Mouse (Mus musculus) macrophage (primary cell): ENCODE results near the gene Arhgef19. TPM values are rescaled to one million over a fixed set of nuclear protein-coding genes. Genes with fewer than 3 reads are reported as not detected.
A peak's percentile ranks its signal among the peaks of the same experiment; 100 is the strongest.

ENCODE experiments used
- H3K27ac ChIP-seq: fragments of 350-480 bp; formaldehyde crosslinking; 2 replicates; pipeline ENCODE4 v1.9.0; 2021
- H3K36me3 ChIP-seq: fragments of 350-480 bp; formaldehyde crosslinking; 2 replicates; pipeline ENCODE4 v1.9.0; 2021; ENCODE audit errors: inconsistent target
- H3K4me3 ChIP-seq: fragments of 350-480 bp; formaldehyde crosslinking; 2 replicates; pipeline ENCODE4 v1.9.0; 2021; ENCODE audit errors: inconsistent target
- H3K79me2 ChIP-seq: fragments of 350-480 bp; formaldehyde crosslinking; 2 replicates; pipeline ENCODE4 v1.9.0; 2021; ENCODE audit errors: inconsistent target
- WGBS: methylation state at CpG from one replicate; pipeline ENCODE4 v1.1.7; 2026; ENCODE audit warnings: inconsistent platforms; ENCODE audit not compliant: missing documents; 5-methylcytosine and 5-hydroxymethylcytosine counted together
- polyA plus RNA-seq: library from polyadenylated mRNA; stranded (reverse); fragments of 250-400 nt; gene quantifications from 3 replicates; pipeline ENCODE4 v1.2.4, GENCODE M21; 2018; ENCODE audit warnings: inconsistent platforms

The Arhgef19 gene
- polyA plus RNA-seq, 1 experiment from 2014 or later, result not detected

GRCm38 (mm10) chr4:141214337-141214851, 24.9 kb upstream of the Arhgef19 start:
- H3K36me3 ChIP-seq, result no peaks in the 10 kb centered on the region
- peak overlapping the region; percentile 37; the same call in 1 of the 2 replicates for H3K27ac ChIP-seq
- no peaks in the 10 kb centered on the region for H3K79me2 ChIP-seq
- H3K4me3 ChIP-seq, result peak overlapping the region; percentile 54
- WGBS, result under 1% methylated on average over 15 of the region's 16 CpGs

GRCm38 (mm10) chr4:141219583-141220213, 19.6 kb upstream of the Arhgef19 start:
- no peaks in the 10 kb centered on the region for H3K36me3 ChIP-seq
- no peak overlapping the region for H3K4me3 ChIP-seq
- no peak overlapping the region for H3K27ac ChIP-seq
- 98% methylated on average over 19 of the region's 20 CpGs for WGBS
- H3K79me2 ChIP-seq, result no peaks in the 10 kb centered on the region

- no peak overlapping the region for H3K27ac ChIP-seq
- H3K79me2 ChIP-seq, result no peaks in the 10 kb centered on the region
- H3K4me3 ChIP-seq, result no peak overlapping the region
- H3K36me3 ChIP-seq, result no peaks in the 10 kb centered on the region
- 85% methylated on average over 2 of the region's 2 CpGs for WGBS
Measured at GRCm38 (mm10) chr4:141221848-141222247, 17.5 kb upstream of the Arhgef19 start.

- H3K27ac ChIP-seq, result no peak overlapping the region
- WGBS, result 60% methylated on average over 3 of the region's 5 CpGs
- H3K36me3 ChIP-seq, result no peaks in the 10 kb centered on the region
- H3K4me3 ChIP-seq, result no peak overlapping the region
- H3K79me2 ChIP-seq, result no peaks in the 10 kb centered on the region
Measured at GRCm38 (mm10) chr4:141222752-141223151, 16.5 kb upstream of the Arhgef19 start.

- WGBS, result 73% methylated on average over 7 of the region's 7 CpGs
- Histone ChIP-seq H3K79me2 (no peaks in the 10 kb centered on the region), H3K36me3 (no peaks in the 10 kb centered on the region), H3K27ac (no peak overlapping the region), H3K4me3 (no peak overlapping the region)
Measured at GRCm38 (mm10) chr4:141228687-141229086, 10.6 kb upstream of the Arhgef19 start.

GRCm38 (mm10) chr4:141233196-141233595, 6.1 kb upstream of the Arhgef19 start:
- Histone ChIP-seq H3K36me3 (no peaks in the 10 kb centered on the region), H3K27ac (no peak overlapping the region), H3K79me2 (no peaks in the 10 kb centered on the region), H3K4me3 (no peak overlapping the region)
- WGBS, result 97% methylated on average over 4 of the region's 4 CpGs

- 89% methylated on average over 5 of the region's 6 CpGs for WGBS
- no peaks in the 10 kb centered on the region for H3K79me2 ChIP-seq
- no peak overlapping the region for H3K27ac ChIP-seq
- no peak overlapping the region for H3K4me3 ChIP-seq
- no peaks in the 10 kb centered on the region for H3K36me3 ChIP-seq
Measured at GRCm38 (mm10) chr4:141235537-141236111, 3.7 kb upstream of the Arhgef19 start.

GRCm38 (mm10) chr4:141236856-141237255, 2.4 kb upstream of the Arhgef19 start:
- no peak overlapping the region for H3K4me3 ChIP-seq
- WGBS, result 56% methylated on average over 3 of the region's 3 CpGs
- no peak overlapping the region for H3K27ac ChIP-seq
- no peaks in the 10 kb centered on the region for H3K36me3 ChIP-seq
- no peaks in the 10 kb centered on the region for H3K79me2 ChIP-seq

GRCm38 (mm10) chr4:141238492-141239387, 559 bp upstream of the Arhgef19 start:
- H3K27ac ChIP-seq, result no peak overlapping the region
- WGBS, result 14% methylated on average over 20 of the region's 20 CpGs

GRCm38 (mm10) chr4:141240617-141241016, 1.3 kb downstream of the Arhgef19 start:
- Histone ChIP-seq H3K4me3 (no peak overlapping the region), H3K27ac (no peak overlapping the region), H3K36me3 (no peaks in the 10 kb centered on the region), H3K79me2 (no peaks in the 10 kb centered on the region)
- WGBS, result 13% methylated on average over 14 of the region's 14 CpGs

More at GRCm38 (mm10) chr4:141238492-141239387, 559 bp upstream of the Arhgef19 start:
- H3K36me3 ChIP-seq, result no peaks in the 10 kb centered on the region
- H3K4me3 ChIP-seq, result no peak overlapping the region
- no peaks in the 10 kb centered on the region for H3K79me2 ChIP-seq

GRCm38 (mm10) chr4:141241861-141242260, 2.6 kb downstream of the Arhgef19 start:
- H3K4me3 ChIP-seq, result no peak overlapping the region
- H3K79me2 ChIP-seq, result no peaks in the 10 kb centered on the region
- no peak overlapping the region for H3K27ac ChIP-seq
- H3K36me3 ChIP-seq, result no peaks in the 10 kb centered on the region
- 35% methylated on average over 15 of the region's 15 CpGs for WGBS

GRCm38 (mm10) chr4:141242651-141243241, 3.4 kb downstream of the Arhgef19 start:
- WGBS, result 54% methylated on average over 5 of the region's 11 CpGs
- Histone ChIP-seq H3K36me3 (no peaks in the 10 kb centered on the region), H3K27ac (no peak overlapping the region), H3K79me2 (no peaks in the 10 kb centered on the region), H3K4me3 (no peak overlapping the region)

- no peak overlapping the region for H3K4me3 ChIP-seq
- no peak overlapping the region for H3K27ac ChIP-seq
- H3K36me3 ChIP-seq, result no peaks in the 10 kb centered on the region
- H3K79me2 ChIP-seq, result no peaks in the 10 kb centered on the region
- 74% methylated on average over 5 of the region's 5 CpGs for WGBS
Measured at GRCm38 (mm10) chr4:141243636-141244035, 4.3 kb downstream of the Arhgef19 start.

- Histone ChIP-seq H3K27ac (no peak overlapping the region), H3K36me3 (no peaks in the 10 kb centered on the region), H3K4me3 (no peak overlapping the region), H3K79me2 (no peaks in the 10 kb centered on the region)
- WGBS, result 78% methylated on average over 5 of the region's 5 CpGs
Measured at GRCm38 (mm10) chr4:141244401-141244800, 5.1 kb downstream of the Arhgef19 start.
